8 mouse cellular contexts compared by ENCODE assay signal in the genomic region with DNA sequence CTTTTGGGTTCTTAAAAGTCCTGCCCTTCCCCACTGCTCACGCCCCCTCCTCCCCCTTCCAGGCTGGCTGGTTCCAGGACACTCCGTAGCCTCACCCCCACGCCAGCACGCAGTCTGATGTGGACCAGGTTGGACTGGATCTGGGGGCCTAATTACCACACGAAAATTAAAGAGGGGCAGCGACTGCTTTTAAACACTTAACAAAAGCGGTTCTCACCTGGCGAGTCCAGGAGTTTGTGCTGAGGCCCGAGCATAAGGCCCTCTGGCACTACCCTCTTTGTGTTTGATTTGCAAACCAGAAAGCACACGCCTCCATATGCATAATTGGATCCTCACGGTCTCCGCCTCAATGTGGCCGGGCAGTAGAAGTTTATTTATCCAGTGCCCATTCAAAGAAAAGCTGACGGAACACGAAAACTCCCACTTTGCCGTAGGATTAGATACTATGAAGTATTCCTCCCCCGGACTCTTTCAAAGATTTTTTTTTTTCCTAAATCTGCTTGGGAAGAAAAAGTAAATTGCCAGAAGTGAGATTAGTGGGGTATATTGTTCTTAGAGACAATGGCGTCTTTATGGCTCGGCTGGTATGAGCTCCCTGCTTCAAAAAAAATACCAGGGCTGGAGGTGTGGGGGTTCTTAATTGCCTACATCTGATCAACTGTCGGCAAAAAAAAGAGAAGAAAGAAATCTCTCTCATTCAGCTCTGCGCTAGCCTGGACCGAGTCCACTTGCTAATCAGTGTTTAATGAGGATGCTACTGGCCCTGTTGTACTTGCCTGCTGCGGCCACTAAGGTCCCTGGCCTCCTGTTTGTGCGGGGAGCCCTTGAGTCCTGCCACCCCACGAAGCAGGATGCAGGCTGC.
DNase-seq lines count a peak whose midpoint lies in the region; ATAC-seq and TF ChIP-seq lines count a peak whose summit lies in the region.

No protein-coding gene starts in this region.

- DNase-seq in layer of hippocampus, adult 2 months (ENCODE audit: low spot score in 2 of 2) = peak; percentile 5 to 14
- no peak for DNase-seq in layer of hippocampus, postnatal 36 days
- no peak for DNase-seq in frontal cortex, postnatal 25 days (ENCODE audit: low spot score in 2 of 2)
- DNase-seq in layer of hippocampus, adult 9-11 months = no peak
- DNase-seq in thymus, adult 2 months = no peak

- H3K27ac ChIP-seq in layer of hippocampus, adult 2 months = no peak overlapping the region
- peak overlapping the region; percentile 77 for H3K27ac ChIP-seq in embryonic facial prominence, embryonic 13.5 days
- peak overlapping the region; percentile 19; the same call in 1 of the 2 replicates for H3K27ac ChIP-seq in kidney, embryonic 14.5 days (ENCODE audit: low read depth, low read length)
- H3K27ac ChIP-seq in midbrain, embryonic 15.5 days = 0 out of 2 replicates have a peak overlapping the region, but pooled peaks have one; percentile 4
- no peak overlapping the region for H3K27ac ChIP-seq in thymus, adult 2 months (ENCODE audit: control insufficient read depth, insufficient read depth, low read length)

- peak overlapping the region; percentile 61 for H3K9ac ChIP-seq in embryonic facial prominence, embryonic 13.5 days
- peak overlapping the region; percentile 48; the same call in 1 of the 2 replicates for H3K9ac ChIP-seq in kidney, embryonic 14.5 days (ENCODE audit: low read depth, low read length)
- H3K9ac ChIP-seq in midbrain, embryonic 15.5 days = no peak overlapping the region

- H3K9me3 ChIP-seq in embryonic facial prominence, embryonic 13.5 days = no peaks in the 10 kb centered on the region
- H3K9me3 ChIP-seq in kidney, embryonic 14.5 days (ENCODE audit: control insufficient read depth, low read length) = no peaks in the 10 kb centered on the region
- no peaks in the 10 kb centered on the region for H3K9me3 ChIP-seq in midbrain, embryonic 15.5 days

- WGBS in embryonic facial prominence, embryonic 13.5 days = 5% methylated on average over 25 of the region's 25 CpGs
- 3% methylated on average over 25 of the region's 25 CpGs for WGBS in kidney, embryonic 14.5 days
- WGBS in midbrain, embryonic 15.5 days = 2% methylated on average over 25 of the region's 25 CpGs
- WGBS in thymus, adult 2 months = 21% methylated on average over 25 of the region's 25 CpGs

- peak overlapping the region; percentile 23; the same call in 1 of the 2 replicates for H3K4me3 ChIP-seq in layer of hippocampus, adult 2 months
- peak overlapping the region; percentile 26 for H3K4me3 ChIP-seq in embryonic facial prominence, embryonic 13.5 days
- peak overlapping the region; percentile 15; the same call in 1 of the 2 replicates for H3K4me3 ChIP-seq in kidney, embryonic 14.5 days (ENCODE audit: low read length)
- H3K4me3 ChIP-seq in midbrain, embryonic 15.5 days = no peak overlapping the region
- no peak overlapping the region for H3K4me3 ChIP-seq in thymus, adult 2 months (ENCODE audit: control insufficient read depth, insufficient read depth, low read length)

- peaks cover 52% of the 10 kb centered on the region for H3K4me1 ChIP-seq in embryonic facial prominence, embryonic 13.5 days
- peaks cover 18% of the 10 kb centered on the region for H3K4me1 ChIP-seq in kidney, embryonic 14.5 days (ENCODE audit: control insufficient read depth, insufficient read depth, low read length)
- peaks cover 27% of the 10 kb centered on the region for H3K4me1 ChIP-seq in midbrain, embryonic 15.5 days
- H3K4me1 ChIP-seq in thymus, adult 2 months (replicated peaks; ENCODE audit: control insufficient read depth, insufficient read depth, low read length) = no peaks in the 10 kb centered on the region

- peak overlapping the region; percentile 59 for H3K4me2 ChIP-seq in embryonic facial prominence, embryonic 13.5 days
- peak overlapping the region; percentile 35 for H3K4me2 ChIP-seq in kidney, embryonic 14.5 days (replicated peaks; ENCODE audit: low read depth, low read length)
- H3K4me2 ChIP-seq in midbrain, embryonic 15.5 days = peak overlapping the region; percentile 38

- H3K36me3 ChIP-seq in embryonic facial prominence, embryonic 13.5 days = no peaks in the 10 kb centered on the region
- no peaks in the 10 kb centered on the region for H3K36me3 ChIP-seq in kidney, embryonic 14.5 days (ENCODE audit: control insufficient read depth, insufficient read depth, low read length)
- H3K36me3 ChIP-seq in midbrain, embryonic 15.5 days (replicated peaks) = no peaks in the 10 kb centered on the region
- no peaks in the 10 kb centered on the region for H3K36me3 ChIP-seq in thymus, adult 2 months (ENCODE audit: control insufficient read depth, insufficient read depth, low read length)

- peak; percentile 43 for TF ChIP-seq CTCF in layer of hippocampus, adult 2 months (conservative IDR thresholded peaks at IDR 0.05)
- TF ChIP-seq CTCF in thymus, adult 2 months (IDR thresholded peaks at IDR 0.05; ENCODE audit: borderline replicate concordance, control insufficient read depth, extremely low read depth, insufficient read depth, low read length, poor library complexity) = no peak

- peak; percentile 76 for ATAC-seq in embryonic facial prominence, embryonic 13.5 days (ENCODE audit: insufficient number of reproducible peaks, insufficient read depth, low FRiP score, low TSS enrichment, low read depth)
- peak; percentile 66; the same call in 1 of the 2 replicates for ATAC-seq in kidney, embryonic 14.5 days (ENCODE audit: low FRiP score, low TSS enrichment)
- peak; percentile 79 for ATAC-seq in midbrain, embryonic 15.5 days (replicated peaks)

- no peaks in the 10 kb centered on the region for H3K27me3 ChIP-seq in embryonic facial prominence, embryonic 13.5 days
- peaks cover 5% of the 10 kb centered on the region; the same call in 1 of the 2 replicates for H3K27me3 ChIP-seq in kidney, embryonic 14.5 days (ENCODE audit: control insufficient read depth, insufficient read depth, low read length)
- H3K27me3 ChIP-seq in midbrain, embryonic 15.5 days (replicated peaks) = peaks cover 12% of the 10 kb centered on the region; the same call in 1 of the 2 replicates
- H3K27me3 ChIP-seq in thymus, adult 2 months (ENCODE audit: control insufficient read depth, insufficient read depth, low read length) = peaks cover 3% of the 10 kb centered on the region; the same call in 1 of the 2 replicates

- TF ChIP-seq POLR2A in thymus, adult 2 months (IDR thresholded peaks at IDR 0.05; ENCODE audit: control insufficient read depth, extremely low read depth, insufficient read depth, low read length, poor library complexity) = no peak

Comparison
In these comparisons a context has a peak if more than half of its experiments do, and no peak if none do; other contexts are left out.
1. DNase-seq: peak in layer of hippocampus, adult 2 months (2 of 2); none in layer of hippocampus, postnatal 36 days (0 of 2), frontal cortex, postnatal 25 days (0 of 2), layer of hippocampus, adult 9-11 months (single experiment) and thymus, adult 2 months (single experiment).
2. H3K27ac ChIP-seq: peak in embryonic facial prominence, embryonic 13.5 days (single experiment), kidney, embryonic 14.5 days (single experiment) and midbrain, embryonic 15.5 days (single experiment); none in layer of hippocampus, adult 2 months (single experiment) and thymus, adult 2 months (single experiment).
3. H3K4me3 ChIP-seq: peak in layer of hippocampus, adult 2 months (single experiment), embryonic facial prominence, embryonic 13.5 days (single experiment) and kidney, embryonic 14.5 days (single experiment); none in midbrain, embryonic 15.5 days (single experiment) and thymus, adult 2 months (single experiment).
4. Peak in every context shown above with its lines, with median percentiles within 50 percentile points of each other: ATAC-seq and H3K4me2 ChIP-seq.